8 mouse cellular contexts compared by ENCODE assay signal in genomic region chr11:24049226-24050031, GRCm38 (mm10). TPM values are rescaled to one million over a fixed set of nuclear protein-coding genes. Genes with fewer than 3 reads are reported as not detected.
DNase-seq lines count a peak whose midpoint lies in the region; ATAC-seq lines count a peak whose summit lies in the region.

No protein-coding gene starts in this region.

- no peaks in the 10 kb centered on the region for H3K4me1 ChIP-seq in hindbrain, embryonic 11.5 days (replicated peaks; ENCODE audit: control insufficient read depth, insufficient read depth, low read length)

- peak overlapping the region; percentile 67 for H3K9ac ChIP-seq in hindbrain, embryonic 11.5 days (ENCODE audit: low read depth, low read length)

- 5% methylated on average over 28 of the region's 28 CpGs for WGBS in hindbrain, embryonic 11.5 days

- peak; percentile 68 for DNase-seq in Muller cell, postnatal 12 days (ENCODE audit: inconsistent ontology term)
- DNase-seq in cerebellum, adult 9-10 months = peak; percentile 53
- DNase-seq in frontal cortex, adult 2 months (ENCODE audit: extremely low spot score in 1 of 2, low spot score in 1 of 2) = peak; percentile 49 to 92
- DNase-seq in hindbrain, embryonic 11.5 days (ENCODE audit: low spot score) = peak; percentile 94
- peak; percentile 85 to 86 for DNase-seq in layer of hippocampus, postnatal 14 days (ENCODE audit: low spot score in 2 of 2)
- peak; percentile 81 for DNase-seq in lung, postnatal 14 days
- peak; percentile 87 for DNase-seq in retina, embryonic 14.5 days (ENCODE audit: low spot score)
- peak; percentile 91 for DNase-seq in thymus, postnatal 4 days

- ATAC-seq in hindbrain, embryonic 11.5 days (ENCODE audit: low FRiP score) = peak; percentile 94

- no peaks in the 10 kb centered on the region for H3K36me3 ChIP-seq in hindbrain, embryonic 11.5 days (ENCODE audit: control insufficient read depth, insufficient read depth, low read length)

- no peaks in the 10 kb centered on the region; the same call in 1 of the 2 replicates for H3K27me3 ChIP-seq in hindbrain, embryonic 11.5 days (ENCODE audit: control insufficient read depth, insufficient read depth, low read length)

- no peaks in the 10 kb centered on the region for H3K9me3 ChIP-seq in hindbrain, embryonic 11.5 days (ENCODE audit: control insufficient read depth, low read length)

- H3K27ac ChIP-seq in hindbrain, embryonic 11.5 days (ENCODE audit: low read depth, low read length) = peak overlapping the region; percentile 11; the same call in 1 of the 2 replicates

- peak overlapping the region; percentile 37 for H3K4me3 ChIP-seq in hindbrain, embryonic 11.5 days (ENCODE audit: low read depth, low read length)

- peak overlapping the region; percentile 56 for H3K4me2 ChIP-seq in hindbrain, embryonic 11.5 days (replicated peaks; ENCODE audit: low read depth, low read length)

RNA-seq across cellular contexts. Expression of gene A830031A19Rik, which starts 25.4 kb away (rescaled TPM):
- polyA plus RNA-seq in frontal cortex, adult 2 months (2012; rRNA removed) = 1.2 and 1.8 TPM in 2 replicates
- polyA plus RNA-seq in hindbrain, embryonic 11.5 days (2014; fragmentation: Nextera tagmentation; extraction: Ambion mirVana) = not detected in 2 replicates
- total RNA-seq in layer of hippocampus, postnatal 14 days (2021) = 1 to 10 TPM in 1 of 2 experiments, under 1 TPM in 1; 0.72 to 1.1 TPM

RNA-seq across cellular contexts. Expression of gene Bcl11a, which starts 28.4 kb away (rescaled TPM):
- 79.7 and 81.5 TPM in 2 replicates for polyA plus RNA-seq in frontal cortex, adult 2 months (2012; rRNA removed)
- 66.6 and 71.7 TPM in 2 replicates for polyA plus RNA-seq in hindbrain, embryonic 11.5 days (2014; fragmentation: Nextera tagmentation; extraction: Ambion mirVana)
- total RNA-seq in layer of hippocampus, postnatal 14 days (2021) = 100 to 1,000 TPM; 125 to 127 TPM

Comparison
In these comparisons a context has a peak if more than half of its experiments do, and no peak if none do; other contexts are left out.
1. Peak in every context shown above with its lines: DNase-seq, ATAC-seq, H3K4me3 ChIP-seq and H3K27ac ChIP-seq.